ENCODE assay signal across 27 mouse cellular contexts in genomic region chr2:181681978-181682377, GRCm38 (mm10). TPM values are rescaled to one million over a fixed set of nuclear protein-coding genes. Genes with fewer than 3 reads are reported as not detected.
"Had no signal": no experiment of that assay in that cellular context is flagged by ENCODE, and none has a peak within 500 bp of the region (broad histone marks: within the 10 kb centered on the region; RNA-seq: fewer than 3 reads in every experiment).

No protein-coding gene starts in this region.

- H3K9me3 ChIP-seq: heart, embryonic 13.5 days; heart, embryonic 15.5 days; hindbrain, embryonic 13.5 days; hindbrain, embryonic 15.5 days; kidney, embryonic 15.5 days; limb, embryonic 10.5 days; limb, embryonic 12.5 days had no signal

- H3K27me3 ChIP-seq: heart, embryonic 13.5 days; heart, embryonic 15.5 days; hindbrain, embryonic 13.5 days; hindbrain, embryonic 15.5 days; kidney, embryonic 15.5 days; limb, embryonic 12.5 days had no signal

- H3K4me3 ChIP-seq: kidney, embryonic 15.5 days; limb, embryonic 12.5 days had no signal

- H3K9ac ChIP-seq: forebrain, postnatal 0 days; heart, embryonic 15.5 days; kidney, embryonic 15.5 days had no signal

- H3K36me3 ChIP-seq: heart, embryonic 15.5 days had no signal

- ATAC-seq: forebrain, postnatal 0 days; hindbrain, postnatal 0 days; intestine, embryonic 16.5 days had no signal

- DNase-seq: forebrain, postnatal 0 days; gastrocnemius, postnatal 14 days; gastrocnemius, postnatal 36 days; heart, adult 18-20 months; heart, postnatal 14 days; heart, postnatal 36 days; kidney, adult 11 months; kidney, adult 2 months; kidney, adult 9 months; kidney, postnatal 25 days; kidney, postnatal 4 days had no signal

- H3K27ac ChIP-seq: heart, embryonic 13.5 days; heart, embryonic 15.5 days; kidney, embryonic 15.5 days; kidney, postnatal 0 days; limb, embryonic 10.5 days; limb, embryonic 12.5 days had no signal

RNA-seq across cellular contexts. Expression of gene Lkaaear1, which starts 16.3 kb away (rescaled TPM):
- polyA plus RNA-seq: forebrain, postnatal 0 days; heart, embryonic 11.5 days; heart, embryonic 13.5 days; heart, embryonic 15.5 days; heart, postnatal 0 days; hindbrain, embryonic 11.5 days; hindbrain, embryonic 13.5 days; hindbrain, embryonic 15.5 days; hindbrain, postnatal 0 days; intestine, embryonic 14.5 days; intestine, embryonic 16.5 days; kidney, adult 2 months; kidney, postnatal 0 days; limb, embryonic 10.5 days; limb, embryonic 12.5 days; limb, embryonic 14.5 days had no signal

RNA-seq across cellular contexts. Expression of gene Gm29797, which starts 25.1 kb away (rescaled TPM):
- polyA plus RNA-seq: forebrain, postnatal 0 days; gonadal fat pad, adult 2 months; heart, embryonic 11.5 days; heart, embryonic 15.5 days; heart, postnatal 0 days; hindbrain, embryonic 11.5 days; hindbrain, embryonic 13.5 days; hindbrain, embryonic 15.5 days; hindbrain, postnatal 0 days; kidney, postnatal 0 days had no signal
